Mouse (Mus musculus) forebrain, embryonic 14.5 days (tissue): ENCODE measurements around the gene Cdk19. TPM values are rescaled to one million over a fixed set of nuclear protein-coding genes. Genes with fewer than 3 reads are reported as not detected.

Source experiments
- ATAC-seq: fragments of 200-750 bp; cut with Nextera tagmentation; 2 replicates; pipeline ENCODE4 v1.8.0; 2017; ENCODE audit warnings: mild to moderate bottlenecking, moderate library complexity
- DNase-seq: peaks from one replicate; pipeline ENCODE4 v3.0.0-alpha.2; 2015; ENCODE audit warnings: low spot score
- H3K27ac ChIP-seq: fragments of 300-500 bp; sonication (generic); 2 replicates; pipeline ENCODE4 v1.5.1; 2014; ENCODE audit warnings: low read depth, mild to moderate bottlenecking, control low read depth, low read length, moderate library complexity
- H3K27me3 ChIP-seq: fragments of 300-500 bp; sonication (generic); replicated peaks from 2 replicates; pipeline ENCODE4 v1.6.1; 2014; ENCODE audit warnings: low read length, control low read depth, mixed read lengths; ENCODE audit not compliant: control insufficient read depth, insufficient read depth
- H3K36me3 ChIP-seq: fragments of 300-500 bp; sonication (generic); 2 replicates; pipeline ENCODE4 v1.6.1; 2014; ENCODE audit warnings: low read length, control low read depth; ENCODE audit not compliant: control insufficient read depth, insufficient read depth
- H3K4me1 ChIP-seq: fragments of 300-500 bp; sonication (generic); 2 replicates; pipeline ENCODE4 v1.6.1; 2014; ENCODE audit warnings: antibody characterized with exemption, low read length, control low read depth; ENCODE audit not compliant: control insufficient read depth, insufficient read depth
- H3K4me2 ChIP-seq: fragments of 300-500 bp; sonication (generic); 2 replicates; pipeline ENCODE4 v1.6.1; 2014; ENCODE audit warnings: mild to moderate bottlenecking, control low read depth, low read length
- H3K4me3 ChIP-seq: fragments of 300-500 bp; sonication (generic); 2 replicates; pipeline ENCODE4 v1.5.1; 2014; ENCODE audit warnings: low read depth, low read length, control low read depth
- H3K9ac ChIP-seq: fragments of 300-500 bp; sonication (generic); 2 replicates; pipeline ENCODE4 v1.6.1; 2014; ENCODE audit warnings: mild to moderate bottlenecking, low read length, control low read depth, moderate library complexity
- H3K9me3 ChIP-seq: fragments of 300-500 bp; sonication (generic); replicated peaks from 2 replicates; pipeline ENCODE4 v1.6.1; 2016; ENCODE audit warnings: low read length, control low read depth, mixed read lengths; ENCODE audit not compliant: control insufficient read depth
- WGBS: fragments of 180-500 bp; shearing (Covaris S2); extraction: QIAGEN DNeasy Blood & Tissue Kit; methylation state at CpG from one replicate; pipeline ENCODE4 v1.1.7; 2014; 5-methylcytosine and 5-hydroxymethylcytosine counted together
- polyA plus RNA-seq: library from polyadenylated mRNA; unstranded; fragments of >200 nt; fragmentation: Nextera tagmentation; extraction: Ambion mirVana; gene quantifications from 2 replicates; pipeline ENCODE4 v1.2.1, GENCODE M21; 2014

Gene Cdk19
- polyA plus RNA-seq, 1 experiment from 2014 or later = 16.6 TPM

- H3K4me2 ChIP-seq = no peak overlapping the region
- DNase-seq (no peak), ATAC-seq (no peak)
- no peak overlapping the region for H3K9ac ChIP-seq
- no peaks in the 10 kb centered on the region for H3K27me3 ChIP-seq
- 94% methylated on average over 3 of the region's 3 CpGs for WGBS
- no peak overlapping the region for H3K4me3 ChIP-seq
- no peaks in the 10 kb centered on the region for H3K9me3 ChIP-seq
- no peaks in the 10 kb centered on the region for H3K4me1 ChIP-seq
- H3K27ac ChIP-seq = no peak overlapping the region
- peaks cover 6% of the 10 kb centered on the region; the same call in 1 of the 2 replicates for H3K36me3 ChIP-seq
Observed at GRCm38 (mm10) chr10:40398842-40399241, 59.5 kb downstream of the Cdk19 start.

- Histone ChIP-seq H3K27ac (no peak overlapping the region), H3K4me3 (no peak overlapping the region), H3K9me3 (no peaks in the 10 kb centered on the region), H3K4me2 (no peak overlapping the region), H3K36me3 (peaks cover 6% of the 10 kb centered on the region; the same call in 1 of the 2 replicates), H3K4me1 (no peaks in the 10 kb centered on the region), H3K27me3 (no peaks in the 10 kb centered on the region), H3K9ac (no peak overlapping the region)
- ATAC-seq = no peak
- WGBS = 73% methylated on average over 2 of the region's 2 CpGs
- no peak for DNase-seq
Observed at GRCm38 (mm10) chr10:40399328-40399727, 60.0 kb downstream of the Cdk19 start.

GRCm38 (mm10) chr10:40400293-40400692, 60.9 kb downstream of the Cdk19 start:
- no peaks in the 10 kb centered on the region for H3K27me3 ChIP-seq
- H3K27ac ChIP-seq = no peak overlapping the region
- H3K4me1 ChIP-seq = no peaks in the 10 kb centered on the region
- no peak overlapping the region for H3K9ac ChIP-seq
- no peak overlapping the region for H3K4me3 ChIP-seq
- 92% methylated on average over 4 of the region's 4 CpGs for WGBS
- DNase-seq (no peak), ATAC-seq (no peak)
- H3K4me2 ChIP-seq = no peak overlapping the region
- H3K36me3 ChIP-seq = peaks cover 6% of the 10 kb centered on the region; the same call in 1 of the 2 replicates
- H3K9me3 ChIP-seq = no peaks in the 10 kb centered on the region

- Histone ChIP-seq H3K4me1 (no peaks in the 10 kb centered on the region), H3K4me2 (no peak overlapping the region), H3K27me3 (no peaks in the 10 kb centered on the region), H3K4me3 (no peak overlapping the region), H3K36me3 (no peaks in the 10 kb centered on the region), H3K9me3 (no peaks in the 10 kb centered on the region), H3K27ac (no peak overlapping the region), H3K9ac (no peak overlapping the region)
- no peak for DNase-seq
- ATAC-seq = no peak
- 79% methylated on average over 3 of the region's 3 CpGs for WGBS
Observed at GRCm38 (mm10) chr10:40406655-40407054, 67.3 kb downstream of the Cdk19 start.

- H3K4me2 ChIP-seq = no peak overlapping the region
- no peak overlapping the region for H3K4me3 ChIP-seq
- H3K4me1 ChIP-seq = no peaks in the 10 kb centered on the region
- H3K9me3 ChIP-seq = no peaks in the 10 kb centered on the region
- no peak for DNase-seq
- H3K9ac ChIP-seq = no peak overlapping the region
- H3K27ac ChIP-seq = no peak overlapping the region
- no peaks in the 10 kb centered on the region for H3K36me3 ChIP-seq
- ATAC-seq = no peak
- 93% methylated on average over 2 of the region's 2 CpGs for WGBS
- H3K27me3 ChIP-seq = no peaks in the 10 kb centered on the region
Observed at GRCm38 (mm10) chr10:40409336-40409735, 70.0 kb downstream of the Cdk19 start.

- H3K27ac ChIP-seq = no peak overlapping the region
- ATAC-seq = no peak
- 96% methylated on average over 2 of the region's 2 CpGs for WGBS
Observed at GRCm38 (mm10) chr10:40411370-40411769, 72.0 kb downstream of the Cdk19 start.

GRCm38 (mm10) chr10:40416944-40417343, 77.6 kb downstream of the Cdk19 start:
- peak; percentile 54 for DNase-seq

More at GRCm38 (mm10) chr10:40411370-40411769, 72.0 kb downstream of the Cdk19 start:
- H3K9ac ChIP-seq = no peak overlapping the region
- H3K36me3 ChIP-seq = no peaks in the 10 kb centered on the region
- no peak overlapping the region for H3K4me3 ChIP-seq
- no peaks in the 10 kb centered on the region for H3K9me3 ChIP-seq
- no peaks in the 10 kb centered on the region for H3K27me3 ChIP-seq
- no peak overlapping the region for H3K4me2 ChIP-seq
- DNase-seq = no peak
- H3K4me1 ChIP-seq = no peaks in the 10 kb centered on the region

GRCm38 (mm10) chr10:40419841-40420240, 80.5 kb downstream of the Cdk19 start:
- H3K4me2 ChIP-seq = no peak overlapping the region
- DNase-seq = no peak

More at GRCm38 (mm10) chr10:40416944-40417343, 77.6 kb downstream of the Cdk19 start:
- 70% methylated on average over 7 of the region's 7 CpGs for WGBS
- Histone ChIP-seq H3K4me1 (peaks cover 6% of the 10 kb centered on the region; the same call in 1 of the 2 replicates), H3K36me3 (no peaks in the 10 kb centered on the region), H3K9ac (no peak overlapping the region), H3K27ac (no peak overlapping the region), H3K4me3 (no peak overlapping the region), H3K9me3 (no peaks in the 10 kb centered on the region), H3K27me3 (no peaks in the 10 kb centered on the region), H3K4me2 (no peak overlapping the region)
- no peak for ATAC-seq

GRCm38 (mm10) chr10:40420703-40421102, 81.3 kb downstream of the Cdk19 start:
- ATAC-seq (no peak), DNase-seq (no peak)
- Histone ChIP-seq H3K4me1 (peaks cover 11% of the 10 kb centered on the region), H3K4me2 (no peak overlapping the region), H3K27ac (no peak overlapping the region), H3K4me3 (no peak overlapping the region), H3K9me3 (no peaks in the 10 kb centered on the region), H3K27me3 (no peaks in the 10 kb centered on the region), H3K36me3 (no peaks in the 10 kb centered on the region), H3K9ac (no peak overlapping the region)
- 82% methylated on average over 2 of the region's 2 CpGs for WGBS

More at GRCm38 (mm10) chr10:40419841-40420240, 80.5 kb downstream of the Cdk19 start:
- ATAC-seq = no peak
- H3K9ac ChIP-seq = no peak overlapping the region
- H3K9me3 ChIP-seq = no peaks in the 10 kb centered on the region
- H3K36me3 ChIP-seq = no peaks in the 10 kb centered on the region
- 80% methylated on average over 4 of the region's 4 CpGs for WGBS
- H3K4me1 ChIP-seq = peaks cover 6% of the 10 kb centered on the region; the same call in 1 of the 2 replicates
- H3K27ac ChIP-seq = no peak overlapping the region
- H3K27me3 ChIP-seq = no peaks in the 10 kb centered on the region
- no peak overlapping the region for H3K4me3 ChIP-seq
